Mouse (Mus musculus) 3T3-L1 (cell line): Measurements from ENCODE around the gene Ptov1.
A peak's percentile ranks its signal among the peaks of the same experiment; 100 is the strongest.

Experiments used
- DNase-seq: peaks from one replicate; pipeline ENCODE4 v3.0.0-alpha.2; 2015; ENCODE audit warnings: low read depth, low spot score

The Ptov1 gene

GRCm38 (mm10) chr7:44859896-44860295 lies 9.7 kb downstream of the Ptov1 start:
- DNase-seq = no peak

GRCm38 (mm10) chr7:44857905-44858304 lies 11.7 kb downstream of the Ptov1 start:
- DNase-seq = peak; percentile 76

GRCm38 (mm10) chr7:44857042-44857552 lies 12.5 kb downstream of the Ptov1 start, which contains the start of gene Pnkp:
Gene Pnkp (plus strand): TSS chr7:44857139.
- peak; percentile 95 for DNase-seq

DNA sequence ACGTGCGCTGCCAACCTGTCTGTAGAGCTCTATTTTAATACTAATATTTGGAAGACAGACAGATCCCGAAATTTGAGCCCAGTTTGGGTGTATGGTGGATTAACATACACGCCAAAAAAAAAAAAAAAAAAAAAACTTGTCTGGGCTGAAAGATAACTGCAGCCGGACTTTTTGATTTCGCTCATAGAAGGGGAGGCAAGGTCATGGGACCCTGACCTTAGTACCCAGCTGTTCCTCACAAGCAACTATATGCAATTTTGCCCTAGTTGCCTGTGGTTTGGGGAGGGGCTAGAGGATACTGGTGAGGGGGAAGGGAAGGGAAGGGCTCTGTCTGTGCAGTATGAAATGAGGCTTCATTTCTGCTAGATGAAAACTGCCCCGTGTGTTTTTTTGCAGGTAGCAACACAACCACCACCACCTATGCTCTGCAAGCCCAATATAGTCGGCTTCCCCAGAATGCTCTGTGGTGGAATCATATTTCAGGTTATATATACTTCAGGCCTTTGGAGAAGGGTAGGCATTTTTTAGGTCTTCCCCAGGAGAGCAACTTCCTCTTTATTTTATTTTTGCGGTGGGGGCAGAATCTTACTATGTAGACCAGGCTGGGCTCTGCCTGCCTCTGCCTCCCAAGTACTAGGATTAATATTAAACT lies 13.2 kb downstream of the Ptov1 start:
- peak; percentile 23 for DNase-seq

- DNase-seq = no peak
These were observed 14.6 kb downstream of the Ptov1 start for GRCm38 (mm10) chr7:44855036-44855435.

GRCm38 (mm10) chr7:44854356-44855031 lies 15.1 kb downstream of the Ptov1 start:
- DNase-seq = peak; percentile 45

- DNase-seq = no peak
These were observed 15.8 kb downstream of the Ptov1 start for GRCm38 (mm10) chr7:44853596-44854355.

DNA sequence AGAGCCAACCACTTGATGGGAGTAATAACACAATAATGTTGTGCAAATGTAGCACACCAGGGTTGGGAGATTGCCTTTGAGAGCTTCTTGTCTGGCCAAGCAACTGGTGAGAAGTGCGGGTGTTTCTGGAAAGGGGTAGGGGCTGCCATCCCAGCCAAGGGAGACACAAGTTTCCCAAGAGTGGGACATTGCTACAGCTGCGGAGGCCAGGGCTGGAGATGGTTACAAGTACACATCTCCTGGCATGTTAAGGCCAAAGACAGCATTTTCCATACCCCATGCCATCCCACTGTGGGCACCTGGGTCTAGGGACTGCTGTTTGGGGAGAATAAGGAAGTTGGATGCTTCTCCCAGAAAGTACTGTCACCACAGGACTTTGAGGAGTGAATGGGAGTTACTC lies 16.5 kb downstream of the Ptov1 start:
- DNase-seq = no peak

- DNase-seq = no peak
These were observed 17.1 kb downstream of the Ptov1 start for GRCm38 (mm10) chr7:44852259-44853027.

DNA sequence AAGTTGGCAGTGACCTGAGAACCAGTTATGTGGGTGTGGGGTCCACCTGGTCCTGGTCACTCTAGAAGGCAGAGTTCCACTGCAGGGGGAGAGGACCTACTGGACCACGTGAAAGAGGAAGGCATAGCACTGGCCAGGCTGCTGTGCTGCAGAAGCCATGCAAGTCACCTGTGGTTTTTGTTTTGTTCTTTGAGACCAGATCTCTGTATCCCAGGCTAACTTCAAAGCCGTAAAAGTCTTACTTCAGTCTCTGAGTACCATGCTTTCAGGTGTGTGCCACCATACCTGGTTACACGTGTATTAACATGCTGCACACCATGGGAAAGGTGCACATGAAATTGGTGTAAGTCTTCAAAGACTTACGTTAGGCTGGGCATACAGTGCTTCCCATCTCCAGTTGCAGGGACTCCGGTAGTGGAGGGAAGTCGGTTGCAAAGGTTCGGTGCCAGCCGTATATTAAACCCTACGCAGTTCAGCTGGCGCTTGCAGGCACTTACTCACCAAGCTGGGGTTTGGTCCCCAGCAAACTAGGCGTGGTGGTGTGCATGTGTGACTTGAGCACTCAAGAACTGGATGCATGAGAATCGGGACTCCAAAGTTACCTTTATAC lies 17.9 kb downstream of the Ptov1 start:
- no peak for DNase-seq

- DNase-seq = peak; percentile 57
These were observed 18.6 kb downstream of the Ptov1 start for GRCm38 (mm10) chr7:44850789-44851624.

GRCm38 (mm10) chr7:44850146-44850545 lies 19.4 kb downstream of the Ptov1 start:
- peak; percentile 68 for DNase-seq

DNA sequence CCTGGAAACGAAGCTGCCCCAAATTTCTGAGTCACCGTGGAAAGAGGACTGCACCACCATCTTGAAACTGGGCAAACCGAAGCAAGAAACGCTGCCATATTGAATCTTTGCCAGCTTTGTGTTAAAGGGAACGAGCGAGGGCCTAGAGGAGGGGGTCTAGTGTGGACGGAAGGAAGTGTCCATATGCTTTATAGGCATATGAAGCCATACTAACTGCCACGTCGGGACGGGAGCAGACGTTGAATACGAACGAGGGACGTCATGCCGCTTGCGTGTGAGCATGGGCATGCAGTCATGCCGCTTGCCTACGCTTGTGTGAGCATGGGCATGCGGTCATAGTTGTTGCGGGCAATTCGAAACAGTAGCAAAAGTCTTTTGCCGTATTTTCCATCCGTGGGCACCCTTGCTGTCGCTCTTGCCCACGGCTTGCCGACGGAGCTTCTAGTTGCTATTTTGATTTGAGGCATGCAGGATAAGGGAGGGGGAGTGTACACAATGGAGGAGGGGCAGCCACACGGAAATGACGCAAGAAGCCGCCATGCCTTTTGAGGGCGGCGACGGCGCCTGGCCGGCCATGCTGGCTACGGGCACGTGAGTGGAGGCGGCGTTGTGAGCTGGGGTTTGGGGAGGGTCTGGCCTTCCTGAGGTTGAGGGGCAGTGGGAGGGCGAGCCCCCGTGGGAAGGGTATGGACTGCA lies 20.0 kb downstream of the Ptov1 start:
- peak; percentile 87 for DNase-seq

- peak; percentile 97 for DNase-seq
These were observed 20.8 kb downstream of the Ptov1 start, which contains the start of the genes Akt1s1 and Tbc1d17 for GRCm38 (mm10) chr7:44848561-44849415. Gene Akt1s1 (plus strand): TSS chr7:44848991. Gene Tbc1d17 (minus strand): TSS chr7:44849079.

DNA sequence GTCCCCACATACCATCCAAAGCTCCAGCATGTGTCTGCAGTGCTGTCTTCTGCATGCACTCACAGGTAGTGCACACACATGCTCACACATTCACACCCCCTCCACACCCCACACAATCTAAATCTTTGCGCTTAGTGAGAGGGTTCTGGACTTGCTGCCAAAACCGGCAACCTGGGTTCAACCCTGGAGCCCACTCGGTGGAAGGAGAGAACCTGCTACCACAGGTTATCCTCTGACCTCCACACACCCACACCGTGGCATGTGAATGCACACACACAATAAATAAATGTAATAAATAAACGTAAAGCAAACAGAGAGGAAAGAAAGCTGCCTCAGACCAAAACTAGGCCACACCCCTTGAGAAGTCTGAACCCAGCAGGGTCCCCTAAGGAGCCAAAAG lies 21.8 kb downstream of the Ptov1 start:
- DNase-seq = no peak

DNA sequence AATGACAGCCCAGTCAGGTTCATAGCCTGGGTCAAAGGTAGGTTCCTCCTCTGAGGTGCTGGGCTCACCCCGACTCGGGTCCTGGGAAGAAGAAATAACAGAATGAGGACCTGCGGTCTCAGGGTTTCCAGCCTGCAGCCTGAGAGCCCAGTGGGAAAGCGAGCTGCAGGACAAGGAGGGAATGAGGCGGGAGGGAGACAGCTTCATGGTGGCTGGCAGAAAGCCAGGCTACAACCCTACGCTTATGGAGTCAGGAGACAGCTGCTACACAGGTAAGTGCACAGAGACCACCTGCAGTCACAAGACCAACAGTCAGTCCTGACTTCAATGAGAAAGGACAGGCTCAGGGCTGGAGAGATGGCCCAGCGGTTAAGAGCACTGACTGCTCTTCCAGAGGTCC lies 22.8 kb downstream of the Ptov1 start:
- DNase-seq = no peak

- no peak for DNase-seq
These were observed 24.6 kb downstream of the Ptov1 start for GRCm38 (mm10) chr7:44845006-44845405.

DNA sequence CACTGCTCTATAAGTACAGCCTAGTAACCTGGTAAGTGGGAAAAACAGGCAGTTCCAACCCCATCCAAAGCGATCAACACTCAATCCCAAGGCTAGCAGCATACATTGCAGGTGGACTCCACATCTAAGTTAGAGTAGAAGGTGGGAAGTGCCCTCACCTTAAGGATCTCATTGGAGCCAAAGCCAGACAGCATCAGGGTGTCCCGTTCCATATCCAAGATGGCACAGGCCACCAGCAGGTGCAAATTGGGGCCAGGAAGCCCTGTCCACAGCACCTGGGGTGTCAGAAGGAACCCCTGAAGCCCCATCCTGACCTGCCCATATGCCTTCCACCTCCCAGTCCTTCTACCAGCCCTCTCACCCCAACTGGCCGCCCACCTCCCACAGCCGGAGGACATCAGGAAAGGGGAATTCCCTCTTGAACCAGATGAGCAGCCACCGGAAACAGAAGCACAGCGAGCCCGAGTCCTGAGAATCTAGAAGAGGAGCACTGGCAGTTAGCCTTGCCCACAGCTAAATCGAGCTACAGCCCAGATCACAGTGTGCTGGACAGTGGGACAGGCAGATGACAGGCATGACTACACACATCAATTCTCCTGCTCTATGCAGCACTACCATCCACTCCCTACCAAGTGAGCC lies 27.6 kb downstream of the Ptov1 start:
- DNase-seq = no peak
